Mouse (Mus musculus) ES-E14 (cell line): ENCODE results near the gene Cdk5rap3. TPM values are rescaled to one million over a fixed set of nuclear protein-coding genes. Genes with fewer than 3 reads are reported as not detected.

ENCODE experiments used
- DNase-seq: peaks from one replicate; pipeline ENCODE4 v3.0.0-alpha.2; 2013; ENCODE audit warnings: low read depth, low spot score
- H3K27ac ChIP-seq: 2 replicates; pipeline ENCODE4 v1.5.1; 2012; ENCODE audit warnings: low read depth, mild to moderate bottlenecking, low read length, moderate library complexity, mixed read lengths; ENCODE audit not compliant: poor library complexity, insufficient read depth, severe bottlenecking
- H3K36me3 ChIP-seq: 2 replicates; pipeline ENCODE4 v1.6.1; 2012; ENCODE audit warnings: mild to moderate bottlenecking, low read length, moderate library complexity, mixed read lengths; ENCODE audit not compliant: control insufficient read depth, poor library complexity, insufficient read depth, severe bottlenecking
- H3K4me1 ChIP-seq, 2 experiments: fragments of 150-350 bp in 1 of 2; sonication (generic) in 1 of 2; 2 replicates each; pipeline ENCODE4 v1.6.1; 2012; ENCODE audit warnings: low read length in 2 of 2, mild to moderate bottlenecking in 1 of 2, mixed read lengths in 1 of 2; ENCODE audit not compliant: control insufficient read depth in 2 of 2, insufficient read depth in 2 of 2, poor library complexity in 1 of 2
- H3K4me3 ChIP-seq, 2 experiments: fragments of 150-350 bp in 1 of 2; sonication (generic) in 1 of 2; 2 replicates each; pipeline ENCODE4 v1.5.1; 2012; ENCODE audit warnings: low read length in 2 of 2, low read depth in 1 of 2, mild to moderate bottlenecking in 1 of 2, mixed read lengths in 1 of 2; ENCODE audit not compliant: insufficient read depth in 1 of 2, poor library complexity in 1 of 2, severe bottlenecking in 1 of 2
- H3K9ac ChIP-seq: 2 replicates; pipeline ENCODE4 v1.6.1; 2012; ENCODE audit warnings: low read depth, mild to moderate bottlenecking, low read length, mixed read lengths; ENCODE audit not compliant: poor library complexity, insufficient read depth, severe bottlenecking
- H3K9me3 ChIP-seq: fragments of 150-350 bp; sonication (generic); 2 replicates; pipeline ENCODE4 v1.6.1; 2012; ENCODE audit warnings: low read depth, mild to moderate bottlenecking, low read length; ENCODE audit not compliant: control insufficient read depth, insufficient read depth
- CHD2 ChIP-seq: IDR thresholded peaks from 2 replicates; pipeline ENCODE4 v1.6.1; 2014; ENCODE audit warnings: mild to moderate bottlenecking, low read depth, low read length, inconsistent platforms
- HCFC1 ChIP-seq: IDR thresholded peaks from 2 replicates; pipeline ENCODE4 v1.6.1; 2012; ENCODE audit warnings: low read length, inconsistent platforms, borderline replicate concordance; ENCODE audit not compliant: insufficient read depth
- MAFK ChIP-seq: IDR thresholded peaks from 2 replicates; pipeline ENCODE4 v1.6.1; 2014; ENCODE audit warnings: mild to moderate bottlenecking, low read depth, low read length, inconsistent platforms; ENCODE audit not compliant: insufficient read depth
- ZC3H11A ChIP-seq: IDR thresholded peaks from 2 replicates; pipeline ENCODE4 v1.6.1; 2012; ENCODE audit warnings: low read depth, mild to moderate bottlenecking, inconsistent platforms, low read length, borderline replicate concordance
- ZNF384 ChIP-seq: IDR thresholded peaks from 2 replicates; pipeline ENCODE4 v1.6.1; 2012; ENCODE audit warnings: low read depth, low read length, inconsistent platforms
- in situ Hi-C, 2 experiments: fragments of 600-800 bp; cut with MboI; formaldehyde crosslinking; loops; one replicate each; pipeline ENCODE4 v1.15.1; 2025; ENCODE audit warnings: low sequenced_read_pairs in 2 of 2, inconsistent platforms in 1 of 2; ENCODE audit not compliant: unreplicated experiment in 2 of 2
- total RNA-seq: library from RNA; depleted of rRNA; stranded (reverse); fragments of 300-350 nt; gene quantifications from 2 replicates; pipeline ENCODE4 v1.2.3, GENCODE M21; 2012

Cdk5rap3 gene
- total RNA-seq, 1 experiment: 87.5 TPM

DNA sequence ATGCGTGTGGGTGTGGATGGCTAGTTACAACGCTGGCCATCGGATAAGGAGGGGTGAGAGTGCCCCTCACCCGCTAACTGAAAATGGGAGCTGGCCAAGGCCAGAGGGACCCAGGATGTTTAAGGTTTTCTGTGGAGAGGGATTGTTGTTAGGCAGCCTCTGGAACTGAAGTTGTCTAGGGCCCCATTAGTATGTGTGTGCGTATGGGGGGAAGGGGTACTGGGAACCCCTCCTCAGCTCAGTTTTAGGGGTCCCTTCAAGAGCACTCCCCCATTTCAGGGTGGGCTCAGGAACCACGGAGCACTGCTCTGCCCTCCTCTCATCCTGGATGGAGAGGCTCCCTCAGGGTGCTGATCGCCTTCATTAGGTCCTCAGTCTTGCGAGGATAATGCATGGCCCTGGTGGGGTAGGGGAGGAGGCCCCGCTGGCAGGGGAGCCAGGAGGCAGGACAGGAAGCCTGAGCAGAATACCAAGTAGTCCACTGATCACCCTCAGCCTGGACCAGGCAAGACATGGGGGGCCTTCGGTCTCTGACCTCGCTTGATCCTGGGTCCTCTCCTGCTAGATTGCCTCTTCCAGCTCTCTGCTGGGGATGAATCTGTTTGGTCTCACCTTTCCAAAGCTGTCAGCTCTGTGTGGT lies 23.0 kb downstream of the Cdk5rap3 start:
- no peak for TF ChIP-seq CHD2
- TF ChIP-seq ZC3H11A: no peak
- TF ChIP-seq ZNF384: no peak
- no peak for TF ChIP-seq MAFK
- no peak for TF ChIP-seq HCFC1
- H3K27ac ChIP-seq: no peak overlapping the region

GRCm38 (mm10) chr11:96891784-96892527 lies 24.3 kb downstream of the Cdk5rap3 start:
- no peaks in the 10 kb centered on the region for H3K36me3 ChIP-seq
- TF ChIP-seq ZC3H11A: no peak
- TF ChIP-seq HCFC1: no peak
- TF ChIP-seq ZNF384: no peak
- TF ChIP-seq MAFK: no peak
- no peak for TF ChIP-seq CHD2
- in situ Hi-C loops: no loop called here
- no peaks in the 10 kb centered on the region for H3K9me3 ChIP-seq
- H3K4me1 ChIP-seq: peaks cover 0 to 7% of the 10 kb centered on the region in 2 experiments; a peak in 2 of 4 replicates
- no peak overlapping the region for H3K4me3 ChIP-seq
- H3K27ac ChIP-seq: no peak overlapping the region
- no peak overlapping the region for H3K9ac ChIP-seq
- no peak for DNase-seq

More for the DNA sequence above, 23.0 kb downstream of the Cdk5rap3 start:
- H3K9me3 ChIP-seq: no peaks in the 10 kb centered on the region
- H3K36me3 ChIP-seq: no peaks in the 10 kb centered on the region
- in situ Hi-C loops: no loop called here
- DNase-seq: no peak
- peaks cover 5 to 12% of the 10 kb centered on the region in 2 experiments; a peak in 3 of 4 replicates for H3K4me1 ChIP-seq
- no peak overlapping the region for H3K9ac ChIP-seq
- H3K4me3 ChIP-seq: no peak overlapping the region

- no peak overlapping the region for H3K27ac ChIP-seq
- no peak for DNase-seq
- H3K9ac ChIP-seq: no peak overlapping the region
- no peak overlapping the region for H3K4me3 ChIP-seq
- H3K4me1 ChIP-seq: 0 out of 4 replicates have a peak, but pooled peaks cover 0 to under 1% of the 10 kb centered on the region in 2 experiments
- H3K36me3 ChIP-seq: no peaks in the 10 kb centered on the region
- TF ChIP-seq ZC3H11A: no peak
- TF ChIP-seq MAFK: peak; percentile 79
- in situ Hi-C loops: no loop called here
- no peaks in the 10 kb centered on the region for H3K9me3 ChIP-seq
These were observed 29.3 kb downstream of the Cdk5rap3 start for GRCm38 (mm10) chr11:96886942-96887546.

- H3K9ac ChIP-seq: no peak overlapping the region
- no peaks in the 10 kb centered on the region for H3K9me3 ChIP-seq
- in situ Hi-C loops: no loop called here
- H3K36me3 ChIP-seq: no peaks in the 10 kb centered on the region
- H3K27ac ChIP-seq: no peak overlapping the region
- no peak overlapping the region for H3K4me3 ChIP-seq
- no peaks in the 10 kb centered on the region for H3K4me1 ChIP-seq
- no peak for DNase-seq
- TF ChIP-seq CHD2 (no peak), ZNF384 (no peak), ZC3H11A (no peak), MAFK (no peak), HCFC1 (no peak)
These were observed 30.4 kb downstream of the Cdk5rap3 start for GRCm38 (mm10) chr11:96885901-96886340.
